Mouse (Mus musculus): ENCODE results near the gene Efhc2.

GRCm38 (mm10) chrX:17213515-17213914 lies 105.7 kb downstream of the Efhc2 start:
- no peak for TF ChIP-seq EP300 (IDR thresholded peaks at IDR 0.05)
- TF ChIP-seq CTCF (IDR thresholded peaks at IDR 0.05) = no peak

All from lung, postnatal 0 days (tissue).